Comparison of ENCODE assay signal across 25 mouse cellular contexts in genomic region chr17:66979971-66980370, GRCm38 (mm10).
DNase-seq lines count a peak whose midpoint lies in the region; TF ChIP-seq lines count a peak whose summit lies in the region.
"Had no signal": no experiment of that assay in that cellular context is flagged by ENCODE, and none has a peak within 500 bp of the region (broad histone marks: within the 10 kb centered on the region; RNA-seq: fewer than 3 reads in every experiment).

No protein-coding gene starts in this region.

- intact Hi-C loops in left cerebral cortex, postnatal 4 days (cut with DNase I), result no loop called here
- intact Hi-C loops in left cerebral cortex, adult 2 months (cut with DNase I), result no loop called here

- TF ChIP-seq POLR2A in kidney, adult 2 months (IDR thresholded peaks at IDR 0.05; ENCODE audit: low read depth, low read length), result no peak

- H3K4me3 ChIP-seq in kidney, adult 2 months (ENCODE audit: insufficient read depth, low read depth, low read length), result no peak overlapping the region
- no peak overlapping the region for H3K4me3 ChIP-seq in left cerebral cortex, adult 2 months
- H3K4me3 ChIP-seq: embryonic facial prominence, embryonic 13.5 days; erythroblast, embryonic 14.5 days; heart, embryonic 12.5 days; lung, embryonic 15.5 days; midbrain, embryonic 10.5 days; midbrain, embryonic 15.5 days; myocyte; neural tube, embryonic 12.5 days had no signal

- no peak for TF ChIP-seq CTCF in kidney, adult 2 months (conservative IDR thresholded peaks at IDR 0.05; ENCODE audit: insufficient read depth, insufficient read length, low read depth, low read length)
- TF ChIP-seq CTCF in left cerebral cortex, adult 2 months (IDR thresholded peaks at IDR 0.05), result no peak

- no peaks in the 10 kb centered on the region for H3K27me3 ChIP-seq in kidney, adult 2 months (replicated peaks; ENCODE audit: control insufficient read depth, insufficient read depth, low read length)
- H3K27me3 ChIP-seq: embryonic facial prominence, embryonic 13.5 days; heart, embryonic 12.5 days; lung, embryonic 15.5 days; midbrain, embryonic 15.5 days; neural tube, embryonic 12.5 days had no signal

- peak; percentile 86 for DNase-seq in heart, adult 11 months
- DNase-seq in heart, adult 8-10 months (ENCODE audit: low spot score), result no peak
- DNase-seq in kidney, adult 2 months, result peak; percentile 12
- DNase-seq in kidney, adult 8-10 months, result no peak
- peak; percentile 23 for DNase-seq in left cerebral cortex, postnatal 4 days
- DNase-seq in left cerebral cortex, adult 2 months (ENCODE audit: extremely low spot score in 1 of 2, low spot score in 2 of 2), result no peak
- DNase-seq in Muller cell, postnatal 12 days (ENCODE audit: inconsistent ontology term), result no peak
- DNase-seq: adrenal gland, postnatal 25 days; cerebellum, adult 18-20 months; cerebellum, postnatal 36 days; embryo, embryonic 11 days; forebrain, postnatal 0 days; liver; right cerebral cortex, adult 18-20 months; spleen, adult 18-20 months; thymus, postnatal 14 days had no signal

- no peaks in the 10 kb centered on the region for H3K4me1 ChIP-seq in kidney, adult 2 months (ENCODE audit: control insufficient read depth, insufficient read depth, low read length)
- H3K4me1 ChIP-seq: heart, embryonic 12.5 days; lung, embryonic 15.5 days; midbrain, embryonic 10.5 days; midbrain, embryonic 15.5 days; neural tube, embryonic 12.5 days had no signal

- no peak overlapping the region for H3K27ac ChIP-seq in kidney, adult 2 months (ENCODE audit: insufficient read depth, low read depth, low read length)
- no peak overlapping the region for H3K27ac ChIP-seq in left cerebral cortex, adult 2 months
- H3K27ac ChIP-seq: embryonic facial prominence, embryonic 13.5 days; liver, embryonic 14.5 days; lung, embryonic 15.5 days; midbrain, embryonic 10.5 days; midbrain, embryonic 15.5 days; neural tube, embryonic 12.5 days had no signal

- H3K36me3 ChIP-seq in kidney, adult 2 months (ENCODE audit: control insufficient read depth, insufficient read depth, low read length), result no peaks in the 10 kb centered on the region
- H3K36me3 ChIP-seq: embryonic facial prominence, embryonic 13.5 days; heart, embryonic 12.5 days; lung, embryonic 15.5 days; midbrain, embryonic 10.5 days; midbrain, embryonic 15.5 days; neural tube, embryonic 12.5 days had no signal

- 45% methylated on average over 5 of the region's 5 CpGs for WGBS in kidney, adult 2 months

Comparison
In these comparisons a context has a peak if more than half of its experiments do, and no peak if none do; other contexts are left out.
1. DNase-seq: peak in heart, adult 11 months (single experiment), kidney, adult 2 months (single experiment) and left cerebral cortex, postnatal 4 days (single experiment); none in heart, adult 8-10 months (single experiment), kidney, adult 8-10 months (0 of 2), left cerebral cortex, adult 2 months (0 of 2) and Muller cell, postnatal 12 days (single experiment).